Mouse (Mus musculus): ENCODE data around the gene Pcdh15. TPM values are rescaled to one million over a fixed set of nuclear protein-coding genes. Genes with fewer than 3 reads are reported as not detected.

Pcdh15 gene
- polyA plus RNA-seq, 1 experiment from 2014 or later = 1.3 TPM

DNA sequence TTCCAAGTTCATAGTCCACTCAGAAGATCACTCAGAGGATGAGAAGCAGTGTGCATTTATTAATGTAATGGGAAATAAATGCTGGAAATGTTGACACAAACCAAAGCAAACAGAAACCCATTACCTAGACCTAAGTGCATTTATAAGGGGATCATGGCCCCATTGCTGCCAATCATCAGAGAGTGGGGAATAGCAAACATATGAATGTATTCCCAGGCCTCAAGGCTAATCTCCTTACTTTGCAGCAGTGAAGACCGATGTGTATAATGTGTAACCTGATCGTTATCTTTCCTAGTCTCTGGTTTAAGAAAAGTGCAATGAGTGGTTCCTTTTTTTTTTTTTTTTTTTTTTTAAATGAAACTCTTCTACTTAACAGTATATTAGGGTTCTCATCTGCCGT is 745.9 kb downstream of the Pcdh15 start:
- Histone ChIP-seq H3K27me3 (replicated peaks) (no peaks in the 10 kb centered on the region), H3K9me3 (no peaks in the 10 kb centered on the region), H3K36me3 (no peaks in the 10 kb centered on the region), H3K4me2 (replicated peaks) (no peak overlapping the region), H3K4me1 (replicated peaks) (no peaks in the 10 kb centered on the region), H3K4me3 (replicated peaks) (no peak overlapping the region), H3K27ac (no peak overlapping the region), H3K9ac (no peak overlapping the region)
- WGBS = 73% methylated on average over 3 of the region's 3 CpGs
- no peak for ATAC-seq

DNA sequence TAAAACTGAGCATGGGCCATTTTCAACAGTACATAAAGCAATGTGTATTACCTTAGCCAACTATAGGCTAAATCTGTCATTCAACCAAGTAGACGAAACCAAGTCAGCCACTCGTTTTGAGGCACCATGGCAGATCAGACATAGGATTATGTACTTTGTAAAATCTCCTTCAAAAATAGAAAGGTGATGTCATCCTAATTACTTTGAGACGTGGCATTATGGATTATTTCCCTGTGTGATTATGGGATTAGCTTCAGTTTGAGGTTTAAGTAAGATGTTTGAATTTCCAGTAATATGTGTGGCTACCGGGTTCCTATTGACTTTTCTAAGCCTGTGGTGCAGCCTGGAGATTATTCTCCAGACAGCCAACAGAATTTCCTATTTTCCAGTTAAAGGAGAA is 763.0 kb downstream of the Pcdh15 start:
- Histone ChIP-seq H3K27me3 (replicated peaks) (no peaks in the 10 kb centered on the region), H3K36me3 (no peaks in the 10 kb centered on the region), H3K9me3 (no peaks in the 10 kb centered on the region), H3K9ac (no peak overlapping the region), H3K4me3 (replicated peaks) (no peak overlapping the region), H3K4me1 (replicated peaks) (no peaks in the 10 kb centered on the region), H3K4me2 (replicated peaks) (no peak overlapping the region), H3K27ac (no peak overlapping the region)
- WGBS = 70% methylated on average over 4 of the region's 4 CpGs
- ATAC-seq = no peak

DNA sequence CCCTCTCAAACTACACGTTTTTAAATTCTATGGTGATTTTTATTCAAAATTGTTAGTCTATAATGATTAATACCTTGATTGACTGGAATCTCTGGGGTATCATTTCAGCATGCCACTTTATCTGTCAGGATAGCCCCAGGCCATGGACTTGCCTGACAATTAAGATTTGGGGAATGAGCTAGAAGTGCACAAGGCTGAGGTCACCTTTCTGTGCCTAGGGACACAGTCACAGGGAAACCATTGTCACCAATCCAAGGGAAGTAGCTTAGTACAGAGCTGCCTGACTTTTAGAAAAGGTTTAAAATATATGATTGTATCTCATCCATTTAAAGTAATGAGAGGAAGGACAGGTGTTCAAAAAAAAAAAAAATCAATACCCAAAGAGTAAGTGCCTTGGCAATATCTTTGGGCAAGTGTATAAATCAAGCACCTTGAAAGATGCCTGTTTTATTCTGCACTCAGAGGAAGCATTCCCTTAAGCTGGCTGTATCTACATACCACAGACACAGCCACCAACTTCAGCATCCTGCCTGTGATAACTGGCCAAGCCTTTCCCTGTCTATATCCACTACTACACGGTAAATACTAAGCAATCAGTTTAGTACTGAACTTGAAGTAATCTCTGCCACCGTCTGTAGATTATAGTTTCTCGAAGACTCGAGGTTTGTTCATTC is 779.0 kb downstream of the Pcdh15 start:
- Histone ChIP-seq H3K9ac (no peak overlapping the region), H3K4me2 (replicated peaks) (no peak overlapping the region), H3K27ac (no peak overlapping the region), H3K27me3 (replicated peaks) (no peaks in the 10 kb centered on the region), H3K4me1 (replicated peaks) (no peaks in the 10 kb centered on the region), H3K36me3 (no peaks in the 10 kb centered on the region), H3K9me3 (no peaks in the 10 kb centered on the region), H3K4me3 (replicated peaks) (no peak overlapping the region)
- WGBS = 75% methylated on average over 5 of the region's 5 CpGs
- no peak for ATAC-seq

DNA sequence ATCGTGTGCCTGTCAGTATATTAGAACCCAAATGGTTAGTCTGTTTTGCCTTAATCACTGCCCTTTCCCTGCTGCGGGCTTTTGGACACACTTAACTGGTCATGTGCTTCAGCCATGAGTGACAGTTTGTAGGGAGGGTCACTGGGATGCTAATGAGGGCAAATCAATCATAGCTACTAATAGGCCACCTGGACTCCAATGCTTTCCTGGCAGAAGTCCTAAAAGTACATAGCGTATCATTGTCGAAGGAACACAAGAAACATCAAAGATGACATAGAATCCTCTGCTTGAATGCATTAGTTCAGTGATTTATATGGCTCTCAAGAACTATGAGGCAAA is 779.6 kb downstream of the Pcdh15 start:
- no peaks in the 10 kb centered on the region for H3K27me3 ChIP-seq (replicated peaks)
- H3K4me2 ChIP-seq (replicated peaks) = no peak overlapping the region
- no peak overlapping the region for H3K4me3 ChIP-seq (replicated peaks)
- WGBS = 84% methylated on average over 4 of the region's 4 CpGs
- H3K27ac ChIP-seq = no peak overlapping the region
- no peaks in the 10 kb centered on the region for H3K4me1 ChIP-seq (replicated peaks)
- no peaks in the 10 kb centered on the region for H3K36me3 ChIP-seq
- H3K9me3 ChIP-seq = no peaks in the 10 kb centered on the region
- ATAC-seq = no peak
- no peak overlapping the region for H3K9ac ChIP-seq

DNA sequence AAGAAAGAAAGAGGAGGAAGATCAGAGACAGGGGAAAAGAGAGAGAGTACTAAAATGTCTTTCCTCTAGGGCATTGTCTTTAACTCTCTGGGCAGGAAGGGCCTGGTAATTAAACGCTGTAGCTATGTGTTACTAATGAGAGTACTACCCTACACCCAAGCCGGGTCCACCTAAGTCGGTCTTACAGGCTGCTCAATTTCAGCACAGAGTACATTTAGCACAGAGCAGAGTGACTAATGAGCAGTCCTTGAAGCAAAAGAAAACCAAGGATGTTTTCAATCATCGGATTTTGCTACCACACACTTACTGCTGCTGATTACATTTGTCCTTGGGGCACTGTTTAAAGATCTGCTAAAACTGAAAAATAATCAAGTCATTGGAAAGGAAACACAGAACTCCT is 788.6 kb downstream of the Pcdh15 start:
- Histone ChIP-seq H3K27ac (no peak overlapping the region), H3K9ac (no peak overlapping the region), H3K27me3 (replicated peaks) (no peaks in the 10 kb centered on the region), H3K4me2 (replicated peaks) (no peak overlapping the region), H3K4me3 (replicated peaks) (no peak overlapping the region), H3K4me1 (replicated peaks) (no peaks in the 10 kb centered on the region), H3K36me3 (no peaks in the 10 kb centered on the region), H3K9me3 (no peaks in the 10 kb centered on the region)
- WGBS = 47% methylated on average over 4 of the region's 4 CpGs
- ATAC-seq = no peak

DNA sequence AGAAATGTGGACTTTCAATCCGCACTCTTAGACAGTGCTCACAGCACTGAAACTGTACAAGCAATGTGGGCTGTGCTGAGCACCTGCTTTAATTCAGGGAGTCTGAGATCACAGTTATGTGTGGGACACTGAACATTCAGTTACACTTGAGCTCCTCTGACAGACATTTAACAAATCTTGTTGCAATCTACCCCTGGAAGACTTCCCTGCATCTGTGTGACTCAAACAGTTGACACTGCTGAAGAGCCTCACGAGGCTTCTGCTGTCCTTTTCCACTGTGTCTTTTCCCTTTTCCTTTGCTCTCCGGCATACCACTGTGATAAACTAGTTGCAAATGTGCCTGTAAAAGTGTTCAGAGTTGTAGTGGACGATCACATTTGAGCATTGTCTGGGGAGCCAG is 793.1 kb downstream of the Pcdh15 start:
- Histone ChIP-seq H3K27ac (no peak overlapping the region), H3K27me3 (replicated peaks) (no peaks in the 10 kb centered on the region), H3K4me1 (replicated peaks) (no peaks in the 10 kb centered on the region), H3K36me3 (no peaks in the 10 kb centered on the region), H3K4me2 (replicated peaks) (no peak overlapping the region), H3K9me3 (no peaks in the 10 kb centered on the region), H3K4me3 (replicated peaks) (no peak overlapping the region), H3K9ac (no peak overlapping the region)
- 71% methylated on average over 4 of the region's 4 CpGs for WGBS
- ATAC-seq = no peak

DNA sequence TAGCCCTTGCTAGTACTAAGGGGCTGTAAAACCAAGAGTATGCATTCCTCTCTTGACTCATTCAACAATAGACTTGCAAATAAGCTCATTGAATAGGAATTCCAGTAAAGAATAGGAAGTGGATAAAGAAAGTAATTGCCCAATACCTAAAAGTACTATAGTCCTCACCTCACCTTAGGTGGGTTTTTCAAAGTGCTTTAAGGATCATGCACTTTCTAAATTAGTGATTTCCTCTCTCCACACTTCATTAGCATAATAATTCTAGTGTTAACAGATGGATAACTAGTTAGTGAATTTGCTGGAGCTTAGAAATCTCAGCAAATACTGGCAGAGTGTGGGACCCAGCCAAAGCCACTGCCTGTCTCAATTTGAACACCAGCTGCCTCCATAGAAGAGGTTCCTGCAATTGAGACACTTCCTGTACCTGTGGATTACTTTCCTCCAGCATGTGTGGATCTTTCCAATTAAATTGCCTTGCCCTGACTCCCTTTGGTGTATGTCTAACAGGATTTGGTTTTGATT is 797.0 kb downstream of the Pcdh15 start:
- Histone ChIP-seq H3K4me3 (replicated peaks) (no peak overlapping the region), H3K27me3 (replicated peaks) (no peaks in the 10 kb centered on the region), H3K4me2 (replicated peaks) (no peak overlapping the region), H3K27ac (no peak overlapping the region), H3K4me1 (replicated peaks) (no peaks in the 10 kb centered on the region), H3K9ac (no peak overlapping the region), H3K36me3 (no peaks in the 10 kb centered on the region), H3K9me3 (no peaks in the 10 kb centered on the region)
- ATAC-seq = no peak

DNA sequence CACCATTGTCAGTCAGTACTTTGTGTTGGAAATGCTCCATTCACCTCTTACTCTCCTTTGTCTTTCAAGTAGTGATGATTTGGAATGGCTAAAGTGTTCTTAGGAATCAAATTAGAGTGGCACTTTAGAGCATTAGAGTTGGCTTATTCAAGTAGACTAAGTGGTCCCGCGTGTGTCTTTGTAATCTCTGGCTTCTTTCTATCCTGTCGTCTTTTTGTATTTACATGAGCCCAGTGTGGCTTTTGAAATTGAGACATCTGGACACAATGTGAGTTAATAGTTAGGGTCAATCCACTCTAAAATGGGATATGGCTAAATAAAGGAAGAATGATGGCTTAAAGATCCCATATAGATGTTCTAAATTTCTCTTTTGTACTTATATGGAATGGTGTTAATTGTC is 800.0 kb downstream of the Pcdh15 start:
- no peak for ATAC-seq
- no peak overlapping the region for H3K4me3 ChIP-seq (replicated peaks)
- WGBS = 76% methylated on average over 3 of the region's 3 CpGs
- H3K27ac ChIP-seq = no peak overlapping the region
- no peak overlapping the region for H3K4me2 ChIP-seq (replicated peaks)
- no peaks in the 10 kb centered on the region for H3K4me1 ChIP-seq (replicated peaks)
- H3K9ac ChIP-seq = no peak overlapping the region
- H3K9me3 ChIP-seq = no peaks in the 10 kb centered on the region
- H3K36me3 ChIP-seq = no peaks in the 10 kb centered on the region
- H3K27me3 ChIP-seq (replicated peaks) = no peaks in the 10 kb centered on the region

DNA sequence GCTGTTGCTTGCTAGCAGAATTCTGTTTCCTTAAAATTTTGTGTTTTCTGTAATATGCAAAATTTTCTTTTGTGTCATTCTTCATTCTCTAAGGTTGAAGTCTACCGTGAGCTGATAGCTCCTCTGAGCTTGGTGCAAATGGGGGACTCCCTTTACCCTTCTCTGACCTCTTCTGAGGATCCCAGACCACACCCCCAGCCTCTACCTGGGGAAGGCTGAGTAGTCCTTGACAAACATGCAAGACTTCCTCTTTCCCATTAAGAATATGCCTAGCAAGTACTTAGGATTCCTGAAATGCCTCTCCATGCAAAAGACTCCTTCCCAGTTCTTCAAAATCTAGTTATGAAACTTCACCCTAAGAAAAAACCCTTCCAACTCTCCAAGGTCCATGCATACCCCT is 808.5 kb downstream of the Pcdh15 start:
- 84% methylated on average over 1 of the region's 1 CpGs for WGBS
- no peak for ATAC-seq
- Histone ChIP-seq H3K27ac (no peak overlapping the region), H3K36me3 (no peaks in the 10 kb centered on the region), H3K4me1 (replicated peaks) (no peaks in the 10 kb centered on the region), H3K4me3 (replicated peaks) (no peak overlapping the region), H3K9me3 (no peaks in the 10 kb centered on the region), H3K4me2 (replicated peaks) (no peak overlapping the region), H3K9ac (no peak overlapping the region), H3K27me3 (replicated peaks) (no peaks in the 10 kb centered on the region)

DNA sequence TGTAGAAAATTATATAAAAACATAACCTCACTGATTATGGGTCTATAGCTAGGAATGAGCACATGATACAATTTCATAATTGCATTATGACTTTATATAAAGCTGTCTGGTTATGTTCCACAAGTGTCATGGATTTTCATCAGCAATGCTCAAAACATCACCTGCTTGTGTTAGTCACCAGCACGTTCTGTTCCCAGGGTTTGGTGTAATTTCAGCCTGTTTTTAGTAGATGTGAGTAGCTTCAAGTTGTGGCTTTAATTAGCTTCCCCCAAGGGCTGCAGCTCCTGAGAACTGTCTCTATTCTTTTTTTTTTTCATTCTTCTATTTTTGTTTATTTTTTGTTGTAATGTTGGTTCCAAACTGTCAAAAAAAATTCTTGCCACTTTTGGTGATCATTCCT is 809.4 kb downstream of the Pcdh15 start:
- H3K4me2 ChIP-seq (replicated peaks) = no peak overlapping the region
- H3K9me3 ChIP-seq = no peaks in the 10 kb centered on the region
- ATAC-seq = no peak
- H3K4me1 ChIP-seq (replicated peaks) = no peaks in the 10 kb centered on the region
- 80% methylated on average over 1 of the region's 1 CpGs for WGBS
- H3K27me3 ChIP-seq (replicated peaks) = no peaks in the 10 kb centered on the region
- no peak overlapping the region for H3K27ac ChIP-seq
- no peak overlapping the region for H3K4me3 ChIP-seq (replicated peaks)
- H3K9ac ChIP-seq = no peak overlapping the region
- no peaks in the 10 kb centered on the region for H3K36me3 ChIP-seq

DNA sequence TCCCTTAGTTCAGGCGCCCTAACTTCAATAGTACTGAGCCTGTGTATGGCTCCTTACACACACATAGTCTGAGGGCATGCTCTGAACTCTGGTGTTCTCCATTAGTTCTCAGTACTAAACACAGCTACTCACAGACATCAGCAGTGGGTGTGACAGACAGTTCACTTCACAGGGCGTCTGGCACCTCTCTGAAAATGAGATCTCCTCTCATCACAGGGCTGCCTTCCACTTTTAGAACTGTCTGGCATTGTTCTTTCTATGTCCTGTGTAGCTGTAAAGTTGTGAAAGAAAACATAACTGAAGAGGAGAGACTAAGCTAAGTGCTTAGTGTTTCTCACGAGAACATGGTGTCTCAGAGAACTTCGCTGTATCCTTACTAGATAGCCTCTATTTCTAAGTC is 816.0 kb downstream of the Pcdh15 start:
- H3K4me2 ChIP-seq (replicated peaks) = no peak overlapping the region
- H3K9ac ChIP-seq = no peak overlapping the region
- H3K9me3 ChIP-seq = no peaks in the 10 kb centered on the region
- H3K27me3 ChIP-seq (replicated peaks) = no peaks in the 10 kb centered on the region
- H3K27ac ChIP-seq = no peak overlapping the region
- no peaks in the 10 kb centered on the region for H3K36me3 ChIP-seq
- ATAC-seq = no peak
- WGBS = 82% methylated on average over 4 of the region's 4 CpGs
- no peaks in the 10 kb centered on the region for H3K4me1 ChIP-seq (replicated peaks)
- no peak overlapping the region for H3K4me3 ChIP-seq (replicated peaks)

DNA sequence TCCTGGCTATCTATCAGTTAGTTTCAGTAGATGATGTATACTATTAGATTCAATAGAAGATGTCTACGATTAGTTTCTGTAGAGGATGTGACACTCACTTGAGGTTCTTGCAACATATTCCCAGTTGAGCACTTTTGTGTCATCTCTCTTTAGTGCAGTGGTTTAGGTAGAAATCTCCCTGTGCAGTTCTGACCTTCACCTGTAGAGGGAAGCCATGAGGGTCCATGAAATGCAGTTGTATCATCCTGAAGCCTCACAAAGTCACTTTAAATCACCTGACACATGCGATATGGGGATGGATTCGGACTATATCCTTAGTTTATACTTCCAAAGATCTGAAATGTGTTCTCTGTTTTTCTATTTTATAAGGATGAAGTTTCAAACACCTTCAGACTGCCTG is 822.4 kb downstream of the Pcdh15 start:
- 73% methylated on average over 3 of the region's 3 CpGs for WGBS
- Histone ChIP-seq H3K4me2 (replicated peaks) (no peak overlapping the region), H3K9ac (no peak overlapping the region), H3K4me1 (replicated peaks) (no peaks in the 10 kb centered on the region), H3K9me3 (no peaks in the 10 kb centered on the region), H3K27me3 (replicated peaks) (no peaks in the 10 kb centered on the region), H3K4me3 (replicated peaks) (no peak overlapping the region), H3K36me3 (no peaks in the 10 kb centered on the region), H3K27ac (no peak overlapping the region)
- ATAC-seq = no peak

DNA sequence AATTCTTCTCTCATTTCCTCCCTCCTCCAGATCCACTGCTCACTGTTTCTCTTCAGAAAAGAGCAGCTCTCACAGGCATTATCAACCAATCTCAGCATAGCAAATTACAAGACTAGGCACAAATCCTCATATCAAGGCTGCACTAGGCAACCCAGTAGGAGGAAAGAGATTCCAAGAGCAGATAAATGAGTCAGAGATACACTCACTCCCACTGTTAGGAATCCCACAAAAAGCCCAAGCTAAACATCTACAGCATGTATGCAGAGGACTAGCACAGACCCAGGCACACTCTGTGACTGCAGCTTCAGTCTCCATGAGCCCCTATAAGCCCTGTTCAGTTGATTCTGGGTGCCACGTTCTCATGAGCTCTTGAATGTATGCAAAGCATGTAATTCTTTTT is 829.5 kb downstream of the Pcdh15 start:
- Histone ChIP-seq H3K9ac (no peak overlapping the region), H3K4me2 (replicated peaks) (no peak overlapping the region), H3K27me3 (replicated peaks) (no peaks in the 10 kb centered on the region), H3K36me3 (no peaks in the 10 kb centered on the region), H3K27ac (no peak overlapping the region), H3K4me1 (replicated peaks) (no peaks in the 10 kb centered on the region), H3K9me3 (no peaks in the 10 kb centered on the region), H3K4me3 (replicated peaks) (no peak overlapping the region)
- 81% methylated on average over 1 of the region's 1 CpGs for WGBS
- no peak for ATAC-seq

All from intestine, embryonic 15.5 days (tissue).